Comparison of ENCODE assay signal across 8 mouse cellular contexts in the genomic region with DNA sequence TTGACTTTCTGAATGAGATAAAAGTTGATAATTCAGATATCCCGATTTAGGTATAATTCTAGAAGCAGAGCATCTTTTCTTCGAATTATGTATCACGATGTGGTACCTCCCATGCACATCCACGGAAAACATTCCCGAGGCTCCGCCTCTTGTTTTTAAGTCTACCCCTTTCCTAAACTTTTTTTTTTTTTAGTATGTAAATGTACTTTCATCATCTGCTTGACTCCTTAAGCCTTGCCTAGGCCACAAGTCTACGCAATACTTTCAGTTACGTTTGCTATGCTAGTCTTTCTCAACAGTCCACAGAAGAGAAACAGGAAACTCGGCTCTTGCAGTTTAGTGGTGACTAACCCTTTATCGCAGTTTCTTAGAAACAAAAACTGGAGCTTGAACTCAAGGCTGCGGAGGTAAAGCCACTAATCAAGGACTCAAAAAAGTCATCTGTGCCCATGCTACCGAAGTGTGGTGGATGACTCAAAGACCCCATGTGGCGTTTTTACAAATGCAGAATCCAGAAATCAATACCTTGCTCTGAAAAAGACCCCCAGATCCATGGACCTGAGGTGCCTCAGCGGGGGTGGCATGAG. TPM values are rescaled to one million over a fixed set of nuclear protein-coding genes. Genes with fewer than 3 reads are reported as not detected.
A peak's percentile ranks its signal among the peaks of the same experiment; 100 is the strongest.
DNase-seq lines count a peak whose midpoint lies in the region; ATAC-seq and TF ChIP-seq lines count a peak whose summit lies in the region.

No protein-coding gene starts in this region.

- intact Hi-C loops in heart, adult 2 months (cut with DNase I) = loop anchor here (5.0 kb wide), 2 partner anchors 60 to 200 kb away; partner anchors contain the start of gene Btg3

- H3K4me1 ChIP-seq in bone marrow, adult 2 months (ENCODE audit: control insufficient read depth, insufficient read depth, low read length) = peaks cover 1% of the 10 kb centered on the region; the same call in 1 of the 2 replicates
- H3K4me1 ChIP-seq in heart, adult 2 months (ENCODE audit: control insufficient read depth, insufficient read depth, low read length) = no peaks in the 10 kb centered on the region; the same call in 1 of the 2 replicates
- peaks cover 4% of the 10 kb centered on the region for H3K4me1 ChIP-seq in kidney, embryonic 14.5 days (ENCODE audit: control insufficient read depth, insufficient read depth, low read length)
- H3K4me1 ChIP-seq in stomach, postnatal 0 days (replicated peaks; ENCODE audit: control insufficient read depth, insufficient read depth) = 0 out of 2 replicates have a peak, but pooled peaks cover 3% of the 10 kb centered on the region

- ATAC-seq in kidney, embryonic 14.5 days (ENCODE audit: low FRiP score, low TSS enrichment) = peak; percentile 40; the same call in 1 of the 2 replicates
- ATAC-seq in megakaryocyte, adult 5-6 weeks (ENCODE audit: poor library complexity, severe bottlenecking) = peak; percentile 68
- peak; percentile 77 for ATAC-seq in stomach, postnatal 0 days (ENCODE audit: low FRiP score, low TSS enrichment)

- no peak for TF ChIP-seq POLR2A in bone marrow, adult 2 months (IDR thresholded peaks at IDR 0.05; ENCODE audit: borderline replicate concordance, control insufficient read depth, low read depth, low read length)
- no peak for TF ChIP-seq POLR2A in heart, adult 2 months (IDR thresholded peaks at IDR 0.05; ENCODE audit: insufficient read depth, low read depth, low read length)

- TF ChIP-seq CTCF in bone marrow, adult 2 months (IDR thresholded peaks at IDR 0.05; ENCODE audit: control insufficient read depth, insufficient read depth, low read length) = no peak
- TF ChIP-seq CTCF in heart, adult 2 months (IDR thresholded peaks at IDR 0.05) = no peak
- TF ChIP-seq CTCF in stomach, postnatal 0 days (IDR thresholded peaks at IDR 0.05; ENCODE audit: low read depth) = no peak

- H3K27me3 ChIP-seq in heart, adult 2 months (ENCODE audit: control insufficient read depth, insufficient read depth, low read length) = no peaks in the 10 kb centered on the region
- no peaks in the 10 kb centered on the region for H3K27me3 ChIP-seq in kidney, embryonic 14.5 days (ENCODE audit: control insufficient read depth, insufficient read depth, low read length)
- H3K27me3 ChIP-seq in stomach, postnatal 0 days (ENCODE audit: control insufficient read depth, insufficient read depth, low read length) = no peaks in the 10 kb centered on the region

- 1% methylated on average over 14 of the region's 14 CpGs for WGBS in bone marrow, adult 2 months
- 22% methylated on average over 14 of the region's 14 CpGs for WGBS in heart, adult 2 months
- 25% methylated on average over 14 of the region's 14 CpGs for WGBS in kidney, embryonic 14.5 days
- 12% methylated on average over 14 of the region's 14 CpGs for WGBS in stomach, postnatal 0 days

- peak overlapping the region; percentile 86 for H3K4me3 ChIP-seq in bone marrow, adult 2 months (replicated peaks; ENCODE audit: control insufficient read depth, low read depth, low read length)
- peak overlapping the region; percentile 64 for H3K4me3 ChIP-seq in heart, adult 2 months
- peak overlapping the region; percentile 83 for H3K4me3 ChIP-seq in kidney, embryonic 14.5 days (ENCODE audit: low read length)
- H3K4me3 ChIP-seq in stomach, postnatal 0 days (ENCODE audit: low read depth, low read length) = peak overlapping the region; percentile 78

- no peaks in the 10 kb centered on the region for H3K9me3 ChIP-seq in kidney, embryonic 14.5 days (ENCODE audit: control insufficient read depth, low read length)
- H3K9me3 ChIP-seq in stomach, postnatal 0 days (ENCODE audit: control insufficient read depth, low read length) = no peaks in the 10 kb centered on the region

- H3K79me2 ChIP-seq in heart, adult 2 months (replicated peaks; ENCODE audit: control insufficient read depth, insufficient read depth, low read length) = no peaks in the 10 kb centered on the region

- H3K27ac ChIP-seq in bone marrow, adult 2 months (ENCODE audit: control insufficient read depth, insufficient read depth, low read depth, low read length, poor library complexity) = peak overlapping the region; percentile 79
- peak overlapping the region; percentile 87 for H3K27ac ChIP-seq in heart, adult 2 months
- peak overlapping the region; percentile 83 for H3K27ac ChIP-seq in kidney, embryonic 14.5 days (ENCODE audit: low read depth, low read length)
- peak overlapping the region; percentile 94 for H3K27ac ChIP-seq in stomach, postnatal 0 days (replicated peaks)

- H3K9ac ChIP-seq in heart, adult 2 months (ENCODE audit: low read depth, low read length) = no peak overlapping the region; the same call in 1 of the 2 replicates
- H3K9ac ChIP-seq in kidney, embryonic 14.5 days (ENCODE audit: low read depth, low read length) = peak overlapping the region; percentile 84; the same call in 1 of the 2 replicates
- peak overlapping the region; percentile 77; the same call in 1 of the 2 replicates for H3K9ac ChIP-seq in stomach, postnatal 0 days (ENCODE audit: low read length)

- TF ChIP-seq EP300 in heart, adult 2 months (IDR thresholded peaks at IDR 0.05; ENCODE audit: insufficient read depth, low read depth, low read length) = no peak
- no peak for TF ChIP-seq EP300 in stomach, postnatal 0 days (optimal IDR thresholded peaks at IDR 0.05)

- peak; percentile 6 for DNase-seq in kidney, adult 11 months
- DNase-seq in kidney, adult 18-20 months = no peak
- peak; percentile 30 to 42 for DNase-seq in heart, adult 2 months
- peak; percentile 19 for DNase-seq in stomach, postnatal 0 days (ENCODE audit: low spot score)
- no peak for DNase-seq in layer of hippocampus, adult 18-20 months (ENCODE audit: low spot score in 2 of 2)

- peak overlapping the region; percentile 67 for H3K4me2 ChIP-seq in kidney, embryonic 14.5 days (replicated peaks; ENCODE audit: low read depth, low read length)
- H3K4me2 ChIP-seq in stomach, postnatal 0 days (replicated peaks; ENCODE audit: low read depth) = peak overlapping the region; percentile 79

- H3K36me3 ChIP-seq in heart, adult 2 months (ENCODE audit: control insufficient read depth, insufficient read depth, low read length) = peaks cover 4% of the 10 kb centered on the region; the same call in 1 of the 2 replicates
- peaks cover 5% of the 10 kb centered on the region; the same call in 1 of the 2 replicates for H3K36me3 ChIP-seq in kidney, embryonic 14.5 days (ENCODE audit: control insufficient read depth, insufficient read depth, low read length)
- H3K36me3 ChIP-seq in stomach, postnatal 0 days (ENCODE audit: control insufficient read depth, insufficient read depth, low read length) = no peaks in the 10 kb centered on the region

RNA-seq across cellular contexts. Expression of gene D16Ertd472e, which starts 0.7 kb away (rescaled TPM):
- 3.8 TPM in 2 replicates for polyA plus RNA-seq in bone marrow, adult 2 months (2011; ENCODE audit: insufficient read depth, insufficient read length, low replicate concordance, missing spikeins)
- total RNA-seq in heart, adult 2 months (2021) = 1 to 10 TPM; 3.5 to 4.5 TPM
- 1.3 and 2.1 TPM in 2 replicates for polyA plus RNA-seq in heart, adult 2 months (2012; rRNA removed)
- polyA plus RNA-seq in kidney, embryonic 14.5 days (2014; fragmentation: Nextera tagmentation; extraction: Ambion mirVana) = 12.7 and 17.9 TPM in 2 replicates
- 10.9 and 15.6 TPM in 2 replicates for total RNA-seq in megakaryocyte, adult 5-6 weeks (2015)
- total RNA-seq in megakaryocyte, adult 5-6 weeks (2017) = 16.5 and 17.8 TPM in 2 replicates
- polyA plus RNA-seq in stomach, postnatal 0 days (2015; fragmentation: Nextera tagmentation; extraction: Ambion mirVana) = 8.7 and 9.7 TPM in 2 replicates
- total RNA-seq in layer of hippocampus, adult 18-20 months (2021) = 10 to 100 TPM; 14.8 to 15.5 TPM

Comparison
In these comparisons a context has a peak if more than half of its experiments do, and no peak if none do; other contexts are left out.
1. DNase-seq: peak in kidney, adult 11 months (single experiment), heart, adult 2 months (2 of 2) and stomach, postnatal 0 days (single experiment); none in kidney, adult 18-20 months (single experiment) and layer of hippocampus, adult 18-20 months (0 of 2).
2. Peak in every context shown above with its lines, with median percentiles within 50 percentile points of each other: H3K27ac ChIP-seq, H3K4me3 ChIP-seq and ATAC-seq.